Mouse (Mus musculus): Measurements from ENCODE around the gene Mall. TPM values are rescaled to one million over a fixed set of nuclear protein-coding genes. Genes with fewer than 3 reads are reported as not detected.
A peak's percentile ranks its signal among the peaks of the same experiment; 100 is the strongest.

The Mall gene
- total RNA-seq, 2 experiments from 2014 or later, result not detected

DNA sequence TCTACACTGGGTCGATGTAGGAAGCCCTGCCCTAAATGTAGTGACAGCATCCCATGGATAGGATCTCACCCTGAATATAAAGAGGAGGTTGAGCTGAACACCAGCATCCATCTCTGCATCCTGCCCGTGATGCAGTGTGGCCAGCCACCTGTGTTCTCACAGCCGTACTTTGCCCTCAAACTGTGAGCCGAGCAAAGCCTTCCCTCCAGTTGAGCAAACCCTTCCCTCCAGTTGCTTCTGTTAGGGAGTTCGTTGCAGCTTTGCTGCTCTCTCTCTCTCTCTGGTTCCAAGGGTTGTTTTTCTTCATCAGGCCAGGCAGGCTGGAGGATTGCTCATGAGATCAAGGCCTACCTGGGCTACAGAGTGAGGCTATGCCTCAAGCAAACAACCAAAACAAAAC is 5.2 kb upstream of the Mall start:
- no peak for ATAC-seq (replicated peaks; ENCODE audit: low FRiP score, poor library complexity, severe bottlenecking)

- no peak for ATAC-seq (replicated peaks; ENCODE audit: low FRiP score, poor library complexity, severe bottlenecking)
These were observed 717 bp upstream of the Mall start for GRCm38 (mm10) chr2:127730301-127730997.

DNA sequence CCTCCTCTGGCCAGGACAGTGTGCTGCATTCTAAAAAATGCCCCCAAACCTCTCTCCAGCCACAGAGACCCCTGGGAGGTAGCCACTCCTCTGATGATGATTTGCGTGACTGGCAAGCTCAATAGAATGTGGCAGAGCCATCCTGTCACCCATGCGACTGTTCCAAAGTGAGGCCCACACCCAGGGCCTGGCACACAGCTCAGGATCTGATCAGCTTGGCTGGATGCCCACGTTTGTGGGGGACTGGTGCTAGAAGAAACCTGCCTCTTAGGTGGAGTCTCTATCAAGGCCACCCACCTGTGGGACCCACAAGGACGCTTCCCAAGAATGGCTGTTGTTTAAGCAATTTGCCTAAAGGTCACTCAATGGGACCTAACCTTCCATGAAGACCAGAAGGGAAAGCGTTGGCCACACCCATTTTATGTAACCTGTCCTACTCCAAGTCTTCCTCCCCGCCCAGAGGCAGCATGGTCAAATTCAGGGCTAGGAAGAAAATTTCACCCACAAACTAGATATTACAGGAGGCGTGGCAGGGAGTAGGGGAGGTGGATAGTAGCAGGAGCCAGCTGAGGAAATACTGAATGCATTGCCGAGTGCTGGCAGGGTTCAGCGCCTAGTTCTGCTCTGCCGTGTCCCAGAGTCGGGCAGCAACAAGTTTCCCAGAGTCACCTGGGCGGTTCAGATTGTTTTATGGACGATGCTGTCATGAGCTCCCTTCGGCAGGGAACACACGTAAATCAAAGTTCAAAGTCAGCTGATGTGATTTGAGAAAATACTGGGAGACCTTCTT is 876 bp downstream of the Mall start:
- ATAC-seq (replicated peaks; ENCODE audit: low FRiP score, poor library complexity, severe bottlenecking), result no peak

DNA sequence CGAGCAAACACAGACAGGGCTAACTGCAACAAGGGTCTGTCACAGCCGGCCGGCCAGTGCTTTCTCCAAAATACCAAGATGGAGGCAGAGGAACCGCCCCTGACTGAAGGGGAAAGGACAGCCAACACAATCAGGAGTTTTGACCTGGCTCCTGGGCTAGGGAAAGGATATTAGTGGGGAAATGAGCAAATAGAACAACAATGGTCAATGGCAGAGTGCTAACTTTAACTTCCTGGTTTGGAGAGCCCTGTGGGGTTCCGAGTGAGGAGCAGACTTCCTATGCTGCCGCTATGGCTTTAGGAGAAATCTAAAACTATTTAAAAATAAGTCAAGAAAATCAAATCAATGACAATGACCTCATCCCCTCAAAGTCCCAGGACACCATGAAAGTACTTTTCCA is 1.6 kb downstream of the Mall start:
- no peak for ATAC-seq (replicated peaks; ENCODE audit: low FRiP score, poor library complexity, severe bottlenecking)

- ATAC-seq (replicated peaks; ENCODE audit: low FRiP score, poor library complexity, severe bottlenecking), result no peak
These were observed 6.5 kb downstream of the Mall start for GRCm38 (mm10) chr2:127723193-127723592.

GRCm38 (mm10) chr2:127722176-127722892 is 7.4 kb downstream of the Mall start:
- no peak for ATAC-seq (replicated peaks; ENCODE audit: low FRiP score, poor library complexity, severe bottlenecking)

DNA sequence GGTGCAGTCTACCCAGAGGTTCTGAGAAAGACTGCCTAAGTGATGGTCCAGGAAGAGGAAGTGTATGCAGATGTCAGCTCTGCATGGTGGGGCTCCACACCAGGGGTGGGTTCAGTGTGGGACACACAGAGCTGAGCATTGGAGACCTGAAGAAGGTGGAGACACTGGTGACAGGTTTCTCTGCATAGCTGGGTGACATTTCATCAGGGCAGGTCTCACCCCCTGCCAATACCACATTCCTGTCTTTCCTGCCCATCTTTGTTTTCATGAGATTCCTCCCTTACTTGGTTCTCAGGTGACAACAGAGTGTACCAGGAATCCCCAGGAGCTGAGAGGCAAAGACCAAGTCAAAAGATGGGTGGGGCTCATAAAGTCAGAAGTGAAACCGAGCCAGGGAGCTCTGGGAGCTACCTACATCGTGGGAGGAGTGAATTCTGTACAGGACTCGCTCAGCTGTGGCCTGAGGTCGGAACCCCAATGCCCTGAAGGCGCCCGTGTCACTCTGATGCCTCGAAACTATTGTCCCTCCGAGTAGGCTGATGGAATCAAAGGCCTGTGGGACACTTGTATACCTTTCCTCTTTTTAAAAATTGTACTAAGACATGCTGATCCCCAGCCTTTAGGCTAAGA is 10.8 kb downstream of the Mall start:
- ATAC-seq (replicated peaks; ENCODE audit: low FRiP score, poor library complexity, severe bottlenecking), result no peak

DNA sequence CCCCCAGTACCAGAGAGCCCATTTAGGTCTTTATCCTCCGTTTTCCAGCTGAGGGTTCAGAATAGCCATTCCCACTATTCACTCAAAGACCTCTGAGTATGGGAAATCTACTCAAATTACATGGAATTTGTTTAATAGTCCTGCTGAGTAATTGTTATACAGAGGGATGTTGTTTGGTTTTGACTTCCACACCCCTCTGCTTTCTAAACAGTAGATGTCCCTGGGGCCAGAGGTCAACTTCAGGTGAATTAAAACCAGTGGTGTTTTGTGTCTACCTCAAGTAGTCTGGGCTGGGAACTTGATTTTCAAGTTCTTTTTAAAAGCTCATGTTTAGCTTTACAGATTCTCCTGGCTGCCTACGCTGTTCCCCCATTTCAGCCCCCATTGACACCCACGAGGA is 15.0 kb downstream of the Mall start:
- ATAC-seq (replicated peaks; ENCODE audit: low FRiP score, poor library complexity, severe bottlenecking), result no peak

- no peak for ATAC-seq (replicated peaks; ENCODE audit: low FRiP score, poor library complexity, severe bottlenecking)
These were observed 20.9 kb downstream of the Mall start for GRCm38 (mm10) chr2:127708792-127709191.

DNA sequence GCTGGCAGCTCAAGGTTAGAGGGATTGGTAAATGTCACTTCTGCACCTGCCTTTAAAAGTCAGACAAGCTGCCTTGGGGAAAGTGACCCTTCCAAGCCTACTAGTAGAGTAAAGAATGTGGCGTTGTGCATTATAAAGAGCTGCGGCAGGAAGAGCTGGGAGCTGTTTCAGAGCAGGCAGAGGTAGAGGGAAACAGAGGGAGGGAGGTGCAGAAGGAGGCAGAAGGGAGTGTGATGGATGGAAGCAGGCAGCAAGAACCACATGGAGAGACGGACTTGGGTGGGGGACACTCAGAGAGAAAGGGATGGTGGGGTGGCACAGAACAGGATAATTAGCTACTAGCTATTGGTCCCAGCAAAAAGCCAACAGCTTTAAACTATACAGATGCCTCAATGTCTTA is 21.7 kb downstream of the Mall start:
- ATAC-seq (replicated peaks; ENCODE audit: low FRiP score, poor library complexity, severe bottlenecking), result no peak

- ATAC-seq (replicated peaks; ENCODE audit: low FRiP score, poor library complexity, severe bottlenecking), result no peak
These were observed 24.5 kb downstream of the Mall start for GRCm38 (mm10) chr2:127705267-127705666.

GRCm38 (mm10) chr2:127689239-127689638 is 40.5 kb downstream of the Mall start:
- ATAC-seq (replicated peaks; ENCODE audit: low FRiP score, poor library complexity, severe bottlenecking), result no peak

DNA sequence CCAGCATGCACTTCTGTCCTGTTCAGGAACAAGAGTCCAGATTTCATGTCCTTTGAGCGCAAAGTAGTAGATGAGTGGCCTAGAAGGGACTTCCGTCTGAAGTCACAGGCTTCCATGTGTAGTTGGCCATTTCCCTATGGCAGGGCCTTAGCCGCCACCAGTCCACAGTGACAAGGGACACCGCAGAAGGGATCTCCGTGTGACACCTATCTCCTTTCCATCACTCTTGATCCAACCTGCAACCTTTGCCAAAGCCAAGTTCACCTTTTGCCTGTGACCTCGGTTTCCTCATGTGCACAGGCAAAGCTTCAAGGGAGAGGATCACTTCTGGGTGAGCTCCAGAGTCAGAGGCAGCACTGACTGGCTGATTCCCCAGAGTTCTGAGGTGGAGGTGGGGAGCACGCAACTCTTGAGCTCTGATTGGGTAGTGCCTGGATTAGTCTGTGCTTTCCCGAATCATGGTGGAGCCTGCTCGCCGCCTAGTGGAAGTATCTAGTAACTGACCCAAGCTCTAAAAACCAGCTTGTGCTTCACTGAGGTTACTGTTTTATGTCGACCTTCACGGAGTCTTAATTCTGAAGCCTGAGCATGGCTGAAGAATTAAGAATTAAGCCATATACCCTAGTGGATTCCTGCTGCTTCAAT is 45.9 kb downstream of the Mall start:
- ATAC-seq (replicated peaks; ENCODE audit: low FRiP score, poor library complexity, severe bottlenecking), result no peak

- peak; percentile 49; the same call in 1 of the 2 replicates for ATAC-seq (replicated peaks; ENCODE audit: low FRiP score, poor library complexity, severe bottlenecking)
These were observed 61.8 kb downstream of the Mall start for GRCm38 (mm10) chr2:127667843-127668506.

- ATAC-seq (replicated peaks; ENCODE audit: low FRiP score, poor library complexity, severe bottlenecking), result no peak
These were observed 62.7 kb downstream of the Mall start for GRCm38 (mm10) chr2:127667015-127667414.

DNA sequence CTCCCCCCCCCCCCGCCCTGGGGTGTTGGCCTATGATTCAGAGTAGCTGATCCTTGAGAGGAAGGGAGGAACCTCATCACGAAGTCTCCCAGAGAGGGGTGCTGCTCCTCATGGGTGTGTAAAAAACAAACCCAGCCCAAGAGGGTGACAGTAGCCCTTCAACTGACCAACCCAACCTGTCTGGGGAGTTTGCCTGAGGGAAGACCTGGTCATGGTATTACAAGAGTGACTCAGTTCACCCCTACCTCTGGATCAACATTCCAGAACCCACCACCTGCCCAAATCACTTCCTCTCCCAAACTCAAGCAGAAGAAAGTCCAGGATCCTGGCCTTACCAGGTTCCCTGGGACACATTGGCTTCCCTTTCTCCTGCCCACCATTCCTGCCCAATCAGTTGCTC is 67.0 kb downstream of the Mall start:
- ATAC-seq (replicated peaks; ENCODE audit: low FRiP score, poor library complexity, severe bottlenecking), result no peak

DNA sequence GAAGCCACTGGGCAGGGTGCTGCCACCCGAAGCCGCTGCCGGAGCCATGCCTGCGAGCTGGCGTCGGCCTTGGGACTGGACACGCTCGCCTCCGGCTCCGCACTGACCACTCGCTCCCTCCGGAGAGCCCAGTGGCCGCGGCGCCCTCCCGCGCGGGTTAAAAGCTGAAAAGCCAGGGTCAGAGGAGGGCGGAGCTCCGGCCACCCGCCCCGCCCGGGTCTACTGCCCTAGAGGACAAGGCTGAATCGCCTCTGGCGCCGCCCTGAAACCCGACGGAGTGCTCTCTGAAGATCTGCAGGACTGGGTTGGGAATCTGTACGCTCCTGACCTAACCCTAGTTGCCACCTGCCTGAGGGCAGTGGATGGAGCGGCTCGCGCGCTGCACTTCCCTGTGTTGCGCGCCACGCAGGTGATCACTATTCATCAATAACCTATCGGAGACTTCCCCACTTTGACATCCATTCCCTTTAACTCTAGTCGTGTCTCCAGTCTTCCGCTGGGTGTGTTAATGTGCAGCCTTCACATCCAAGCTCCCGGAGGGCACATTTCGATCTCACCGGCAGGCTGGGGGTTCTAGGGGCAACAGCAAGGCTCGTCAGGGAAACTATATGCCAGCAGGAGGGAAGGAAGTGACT is 73.5 kb downstream of the Mall start, which contains the start of gene Mal:
Mal (minus strand) TSS at position 610 of the 635 bp plus-strand sequence.
- no peak for ATAC-seq (replicated peaks; ENCODE audit: low FRiP score, poor library complexity, severe bottlenecking)

DNA sequence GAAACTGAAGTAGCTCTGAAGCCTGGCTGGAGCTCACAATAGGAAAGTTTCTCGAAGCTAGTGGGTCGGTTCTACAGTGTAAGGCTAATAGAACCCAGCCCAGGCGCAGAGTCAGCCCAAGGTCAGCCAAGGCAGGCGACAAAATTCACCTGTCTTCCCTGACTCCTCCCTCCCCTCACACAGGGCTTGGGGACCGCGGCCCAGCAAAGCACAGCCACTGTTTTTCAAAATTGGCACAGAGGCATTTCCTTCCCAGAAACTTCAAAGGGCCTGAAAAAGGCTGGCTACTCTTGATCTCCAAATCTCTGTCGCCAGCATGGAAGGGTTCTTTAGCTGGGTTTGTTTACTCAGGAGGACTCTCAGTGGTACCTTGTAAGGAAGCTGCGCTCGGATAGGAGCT is 74.3 kb downstream of the Mall start:
- no peak for ATAC-seq (replicated peaks; ENCODE audit: low FRiP score, poor library complexity, severe bottlenecking)

- ATAC-seq (replicated peaks; ENCODE audit: low FRiP score, poor library complexity, severe bottlenecking), result no peak
These were observed 74.9 kb downstream of the Mall start for GRCm38 (mm10) chr2:127654786-127655185.

Measured in erythroblast, adult 5-6 weeks (primary cell).